Mouse (Mus musculus) liver, embryonic 15.5 days (tissue): ENCODE results near the gene Itgad. TPM values are rescaled to one million over a fixed set of nuclear protein-coding genes. Genes with fewer than 3 reads are reported as not detected.

Experiments
- ATAC-seq: fragments of 200-750 bp; cut with Nextera tagmentation; 2 replicates; pipeline ENCODE4 v1.8.0; 2017; ENCODE audit warnings: moderate number of reproducible peaks, mild to moderate bottlenecking, moderate library complexity; ENCODE audit not compliant: insufficient read depth
- H3K27ac ChIP-seq: fragments of 300-500 bp; sonication (generic); replicated peaks from 2 replicates; pipeline ENCODE4 v1.5.1; 2015; ENCODE audit warnings: mild to moderate bottlenecking, inconsistent platforms
- H3K27me3 ChIP-seq: fragments of 300-500 bp; sonication (generic); 2 replicates; pipeline ENCODE4 v1.6.1; 2015; ENCODE audit warnings: mild to moderate bottlenecking, inconsistent platforms
- H3K36me3 ChIP-seq: fragments of 300-500 bp; sonication (generic); replicated peaks from 2 replicates; pipeline ENCODE4 v1.6.1; 2015; ENCODE audit warnings: moderate library complexity, mild to moderate bottlenecking, inconsistent platforms
- H3K4me1 ChIP-seq: fragments of 300-500 bp; sonication (generic); replicated peaks from 2 replicates; pipeline ENCODE4 v1.6.1; 2015; ENCODE audit warnings: inconsistent platforms
- H3K4me2 ChIP-seq: fragments of 300-500 bp; sonication (generic); 2 replicates; pipeline ENCODE4 v1.6.1; 2015; ENCODE audit warnings: moderate library complexity, mild to moderate bottlenecking, inconsistent platforms
- H3K4me3 ChIP-seq: fragments of 300-500 bp; sonication (generic); replicated peaks from 2 replicates; pipeline ENCODE4 v1.5.1; 2015; ENCODE audit warnings: mild to moderate bottlenecking, inconsistent platforms
- H3K9ac ChIP-seq: fragments of 300-500 bp; sonication (generic); 2 replicates; pipeline ENCODE4 v1.6.1; 2015; ENCODE audit warnings: moderate library complexity, mild to moderate bottlenecking, inconsistent platforms
- H3K9me3 ChIP-seq: fragments of 300-500 bp; sonication (generic); replicated peaks from 2 replicates; pipeline ENCODE4 v1.6.1; 2016; ENCODE audit warnings: inconsistent platforms
- WGBS: fragments of 180-500 bp; shearing (Covaris S2); methylation state at CpG from one replicate; pipeline ENCODE4 v1.1.7; 2015; ENCODE audit warnings: mixed read lengths; ENCODE audit not compliant: insufficient replicate concordance; 5-methylcytosine and 5-hydroxymethylcytosine counted together
- polyA plus RNA-seq: library from polyadenylated mRNA; unstranded; fragments of >200 nt; fragmentation: Nextera tagmentation; extraction: Ambion mirVana; gene quantifications from 2 replicates; pipeline ENCODE4 v1.2.1, GENCODE M21; 2015

Itgad gene
- polyA plus RNA-seq = 0.02 and 0.10 TPM in 2 replicates

DNA sequence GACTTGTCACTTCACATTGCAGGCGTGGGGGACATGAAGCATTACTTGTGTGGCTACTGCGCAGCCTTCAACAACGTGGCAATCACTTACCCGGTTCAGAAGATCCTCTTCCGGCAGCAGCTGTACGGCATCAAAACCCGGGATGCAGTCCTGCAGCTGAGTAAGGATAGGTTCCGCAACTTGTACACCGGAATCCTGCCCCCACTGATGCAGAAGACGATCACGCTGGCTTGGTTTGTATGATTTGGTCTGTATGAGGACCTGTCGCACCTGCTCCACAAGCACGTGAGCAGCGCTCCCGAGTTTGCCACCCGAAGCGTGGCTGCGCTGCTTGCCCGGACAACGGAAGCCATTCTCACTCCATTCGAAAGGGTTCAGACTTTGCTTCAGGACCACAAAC lies at the start of gene Itgad:
Gene Itgad (plus strand): TSS at position 301 of the 400 bp plus-strand sequence.
- Histone ChIP-seq H3K27me3 (no peaks in the 10 kb centered on the region), H3K36me3 (no peaks in the 10 kb centered on the region), H3K9ac (no peak within 1 kb of the TSS), H3K4me1 (no peaks in the 10 kb centered on the region), H3K4me2 (no peak within 1 kb of the TSS), H3K4me3 (no peak within 1 kb of the TSS), H3K9me3 (no peaks in the 10 kb centered on the region), H3K27ac (no peak within 1 kb of the TSS)
- no peak for ATAC-seq
- 84% methylated on average over 21 of the region's 21 CpGs for WGBS

- H3K27ac ChIP-seq = no peak overlapping the region
- H3K9me3 ChIP-seq = no peaks in the 10 kb centered on the region
- no peak overlapping the region for H3K9ac ChIP-seq
- WGBS = 56% methylated on average over 4 of the region's 4 CpGs
- H3K4me2 ChIP-seq = no peak overlapping the region
- no peaks in the 10 kb centered on the region for H3K4me1 ChIP-seq
- H3K36me3 ChIP-seq = no peaks in the 10 kb centered on the region
- ATAC-seq = no peak
- H3K27me3 ChIP-seq = no peaks in the 10 kb centered on the region
- no peak overlapping the region for H3K4me3 ChIP-seq
Measured at GRCm38 (mm10) chr7:128105246-128105645, 48.9 kb upstream of the Itgad start.

GRCm38 (mm10) chr7:128107462-128107861 lies 46.7 kb upstream of the Itgad start:
- H3K4me3 ChIP-seq = no peak overlapping the region
- H3K4me1 ChIP-seq = no peaks in the 10 kb centered on the region
- ATAC-seq = no peak
- no peak overlapping the region for H3K27ac ChIP-seq
- H3K9me3 ChIP-seq = no peaks in the 10 kb centered on the region
- H3K27me3 ChIP-seq = no peaks in the 10 kb centered on the region
- H3K4me2 ChIP-seq = no peak overlapping the region
- no peaks in the 10 kb centered on the region for H3K36me3 ChIP-seq
- WGBS = 67% methylated on average over 7 of the region's 7 CpGs
- no peak overlapping the region for H3K9ac ChIP-seq

- Histone ChIP-seq H3K9ac (no peak overlapping the region), H3K27ac (no peak overlapping the region), H3K4me1 (no peaks in the 10 kb centered on the region), H3K27me3 (no peaks in the 10 kb centered on the region), H3K4me3 (no peak overlapping the region), H3K4me2 (no peak overlapping the region), H3K36me3 (no peaks in the 10 kb centered on the region), H3K9me3 (no peaks in the 10 kb centered on the region)
- WGBS = 31% methylated on average over 2 of the region's 2 CpGs
- ATAC-seq = no peak
Measured at GRCm38 (mm10) chr7:128110314-128110713, 43.9 kb upstream of the Itgad start.

- WGBS = 70% methylated on average over 11 of the region's 11 CpGs
- no peak overlapping the region for H3K4me2 ChIP-seq
Measured at GRCm38 (mm10) chr7:128112131-128112530, 42.0 kb upstream of the Itgad start.

GRCm38 (mm10) chr7:128114371-128115105 lies 39.6 kb upstream of the Itgad start:
- no peak overlapping the region for H3K27ac ChIP-seq
- 71% methylated on average over 11 of the region's 11 CpGs for WGBS
- no peak for ATAC-seq
- H3K27me3 ChIP-seq = no peaks in the 10 kb centered on the region
- H3K4me3 ChIP-seq = no peak overlapping the region
- no peaks in the 10 kb centered on the region for H3K9me3 ChIP-seq
- H3K9ac ChIP-seq = no peak overlapping the region
- no peak overlapping the region for H3K4me2 ChIP-seq
- H3K4me1 ChIP-seq = no peaks in the 10 kb centered on the region
- no peaks in the 10 kb centered on the region for H3K36me3 ChIP-seq

More at GRCm38 (mm10) chr7:128112131-128112530, 42.0 kb upstream of the Itgad start:
- ATAC-seq = no peak
- no peak overlapping the region for H3K4me3 ChIP-seq
- H3K27ac ChIP-seq = no peak overlapping the region
- H3K9ac ChIP-seq = no peak overlapping the region
- no peaks in the 10 kb centered on the region for H3K9me3 ChIP-seq
- H3K27me3 ChIP-seq = no peaks in the 10 kb centered on the region
- no peaks in the 10 kb centered on the region for H3K4me1 ChIP-seq
- no peaks in the 10 kb centered on the region for H3K36me3 ChIP-seq

- Histone ChIP-seq H3K4me3 (no peak overlapping the region), H3K27me3 (no peaks in the 10 kb centered on the region), H3K4me2 (no peak overlapping the region), H3K27ac (no peak overlapping the region), H3K9me3 (no peaks in the 10 kb centered on the region), H3K36me3 (no peaks in the 10 kb centered on the region), H3K4me1 (no peaks in the 10 kb centered on the region), H3K9ac (no peak overlapping the region)
- no peak for ATAC-seq
- 31% methylated on average over 5 of the region's 5 CpGs for WGBS
Measured at GRCm38 (mm10) chr7:128115211-128115958, 38.8 kb upstream of the Itgad start.

- Histone ChIP-seq H3K4me3 (no peak overlapping the region), H3K4me1 (no peaks in the 10 kb centered on the region), H3K9ac (no peak overlapping the region), H3K9me3 (no peaks in the 10 kb centered on the region), H3K27me3 (no peaks in the 10 kb centered on the region), H3K4me2 (no peak overlapping the region), H3K27ac (no peak overlapping the region), H3K36me3 (no peaks in the 10 kb centered on the region)
- ATAC-seq = no peak
- 77% methylated on average over 5 of the region's 5 CpGs for WGBS
Measured at GRCm38 (mm10) chr7:128116396-128116795, 37.8 kb upstream of the Itgad start.

DNA sequence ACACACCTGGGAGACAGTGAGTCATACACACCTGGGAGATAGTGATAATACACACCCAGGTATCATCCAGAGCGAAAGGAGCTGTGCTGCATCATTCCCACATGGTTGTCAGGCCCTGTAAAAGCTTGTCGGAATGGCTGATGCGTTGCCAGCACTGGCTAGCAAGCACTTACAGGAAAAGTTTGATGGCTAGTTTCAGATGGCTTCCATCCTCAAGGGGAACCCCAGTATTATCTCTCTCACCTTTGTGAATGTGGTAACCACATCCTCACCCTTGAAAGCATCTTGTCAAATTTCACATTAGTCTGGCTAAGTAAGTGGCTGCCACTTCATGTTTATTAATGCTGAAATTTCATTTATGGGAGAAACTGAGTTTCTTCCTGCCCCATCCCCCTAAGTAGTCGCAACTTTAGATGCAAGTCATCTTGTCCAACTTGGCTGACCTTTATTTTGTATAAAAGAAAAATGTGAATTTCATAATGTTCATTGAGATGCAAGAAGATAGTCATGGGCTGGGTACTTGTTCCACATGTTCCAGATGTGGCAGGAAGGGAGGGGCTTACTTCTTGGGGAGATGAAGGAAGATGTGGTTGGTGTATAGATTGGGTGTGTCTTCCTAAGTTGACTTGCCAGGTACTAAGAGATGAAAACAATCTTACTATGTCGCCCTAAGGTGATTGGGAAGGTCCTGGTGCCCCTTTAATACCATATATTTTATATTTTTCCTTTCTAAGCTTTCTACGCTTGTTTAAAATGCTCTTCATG lies 34.3 kb upstream of the Itgad start:
- H3K27ac ChIP-seq = no peak overlapping the region
- H3K9me3 ChIP-seq = no peaks in the 10 kb centered on the region
- H3K4me3 ChIP-seq = no peak overlapping the region
- no peaks in the 10 kb centered on the region for H3K36me3 ChIP-seq
- 64% methylated on average over 6 of the region's 6 CpGs for WGBS
- no peaks in the 10 kb centered on the region for H3K4me1 ChIP-seq
- H3K4me2 ChIP-seq = no peak overlapping the region
- ATAC-seq = no peak
- H3K27me3 ChIP-seq = no peaks in the 10 kb centered on the region
- H3K9ac ChIP-seq = no peak overlapping the region

GRCm38 (mm10) chr7:128128741-128129720 lies 25.1 kb upstream of the Itgad start, which contains the start of gene Itgax:
Gene Itgax (plus strand): TSS chr7:128129547.
- 37% methylated on average over 8 of the region's 8 CpGs for WGBS
- no peak within 1 kb of the TSS for H3K4me2 ChIP-seq

More at GRCm38 (mm10) chr7:128128741-128129720, 25.1 kb upstream of the Itgad start, which contains the start of gene Itgax:
- Histone ChIP-seq H3K4me1 (no peaks in the 10 kb centered on the region; the same call in 1 of the 2 replicates), H3K9me3 (no peaks in the 10 kb centered on the region), H3K9ac (no peak within 1 kb of the TSS), H3K27ac (no peak within 1 kb of the TSS), H3K36me3 (no peaks in the 10 kb centered on the region), H3K27me3 (no peaks in the 10 kb centered on the region), H3K4me3 (no peak within 1 kb of the TSS)
- ATAC-seq = no peak
